Mouse (Mus musculus) telencephalon, adult 2 months (tissue): ENCODE data around the gene Kcnd3.

Source experiments
- DNase-seq: peaks from one replicate; pipeline ENCODE4 v3.0.0-alpha.2; 2011; ENCODE audit warnings: low read depth, low spot score

Kcnd3 gene

DNA sequence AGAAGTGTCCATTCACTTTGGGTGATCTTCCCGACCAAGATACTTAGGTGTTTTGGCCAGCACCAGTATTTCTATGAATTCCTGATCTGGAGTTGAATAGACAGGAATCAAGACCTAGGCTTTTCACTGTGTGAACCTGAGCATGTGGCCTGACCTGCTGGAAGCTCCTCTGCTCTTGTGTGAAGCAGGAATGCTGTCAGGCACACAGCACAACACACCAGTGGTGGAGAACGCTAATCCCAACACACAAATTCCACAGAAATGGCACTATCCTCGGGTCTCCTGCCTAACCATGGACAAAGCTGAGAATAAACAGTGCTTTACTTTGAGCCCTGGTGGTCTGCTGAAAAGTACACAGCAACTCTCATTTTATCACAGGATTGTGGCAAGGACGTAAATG is 268.4 kb downstream of the Kcnd3 start:
- no peak for DNase-seq

- no peak for DNase-seq
These were observed 269.6 kb downstream of the Kcnd3 start for GRCm38 (mm10) chr3:105721681-105722201.

- DNase-seq: no peak
These were observed 270.4 kb downstream of the Kcnd3 start for GRCm38 (mm10) chr3:105722510-105722909.
